Mouse (Mus musculus): Measurements from ENCODE around the gene Slc35e3. TPM values are rescaled to one million over a fixed set of nuclear protein-coding genes. Genes with fewer than 3 reads are reported as not detected.
"Not testable (repeated sequence)": the region's sequence is repeated elsewhere in the genome, so short reads cannot be mapped to it uniquely, and the experiment has no call there.

Gene Slc35e3
- polyA plus RNA-seq, 1 experiment from 2014 or later, result 8.5 TPM

DNA sequence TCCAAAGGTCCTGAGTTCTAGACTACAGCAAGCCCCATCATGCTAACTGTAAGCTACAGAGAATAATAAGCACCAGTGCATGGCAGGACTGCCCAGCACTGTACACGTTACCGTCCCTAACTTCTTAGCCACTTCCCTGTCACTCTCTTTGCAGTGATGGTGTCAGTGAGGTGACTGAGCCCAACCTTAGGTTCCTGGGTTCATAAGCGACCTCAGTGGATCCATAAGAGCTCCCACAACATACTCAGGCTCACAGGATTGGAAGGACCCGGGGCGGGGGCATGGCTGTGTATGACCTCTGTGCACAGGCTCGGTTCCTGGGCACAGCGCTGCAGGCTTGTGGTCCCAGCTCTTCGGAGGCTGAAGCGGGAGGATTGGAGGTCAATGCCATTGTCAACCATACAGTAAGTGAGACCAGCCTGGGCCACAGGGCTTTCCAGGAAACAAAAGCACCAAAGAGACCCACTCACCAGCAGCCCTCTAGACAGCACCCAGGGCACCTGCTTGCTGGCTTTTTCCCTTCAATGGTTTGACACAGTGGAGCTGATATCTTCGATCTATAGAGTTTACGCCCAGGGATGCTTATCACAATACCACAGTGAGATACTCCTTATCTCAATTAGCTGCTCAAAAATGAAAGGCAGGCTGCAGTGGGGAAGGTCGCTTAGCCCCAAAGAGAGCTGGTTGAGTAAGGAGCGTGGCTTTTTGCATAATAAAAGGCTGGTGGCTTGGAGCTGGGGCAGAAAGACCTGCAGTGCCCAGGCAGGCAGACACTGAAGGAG, 7.8 kb downstream of the Slc35e3 start:
- Histone ChIP-seq H3K4me2 (ENCODE audit: low read depth, low read length) (no peak overlapping the region), H3K4me1 (ENCODE audit: control insufficient read depth, insufficient read depth, low read length) (no peaks in the 10 kb centered on the region), H3K9me3 (ENCODE audit: control insufficient read depth, low read length) (no peaks in the 10 kb centered on the region), H3K27me3 (replicated peaks; ENCODE audit: control insufficient read depth, insufficient read depth, low read length) (no peaks in the 10 kb centered on the region), H3K36me3 (ENCODE audit: control insufficient read depth, insufficient read depth, low read length) (no peaks in the 10 kb centered on the region), H3K27ac (ENCODE audit: low read length) (no peak overlapping the region), H3K9ac (ENCODE audit: low read depth, low read length) (no peak overlapping the region), H3K4me3 (ENCODE audit: low read length) (no peak overlapping the region)
- ATAC-seq, result no peak
- whole genome bisulfite sequencing, result 82% methylated on average over 13 of the region's 13 CpGs

- H3K9ac ChIP-seq (ENCODE audit: low read depth, low read length); H3K4me1 ChIP-seq (ENCODE audit: control insufficient read depth, insufficient read depth, low read length); ATAC-seq; H3K36me3 ChIP-seq (ENCODE audit: control insufficient read depth, insufficient read depth, low read length); H3K4me2 ChIP-seq (ENCODE audit: low read depth, low read length); H3K4me3 ChIP-seq (ENCODE audit: low read length); H3K27me3 ChIP-seq (replicated peaks; ENCODE audit: control insufficient read depth, insufficient read depth, low read length); H3K9me3 ChIP-seq (ENCODE audit: control insufficient read depth, low read length): not testable (repeated sequence)
- peak overlapping the region; percentile 41; the same call in 1 of the 2 replicates for H3K27ac ChIP-seq (ENCODE audit: low read length)
- 90% methylated on average over 8 of the region's 8 CpGs for WGBS
Observed at GRCm38 (mm10) chr10:117737498-117737897, 8.7 kb downstream of the Slc35e3 start.

GRCm38 (mm10) chr10:117737075-117737474, 9.1 kb downstream of the Slc35e3 start:
- H3K27ac ChIP-seq (ENCODE audit: low read length), result 0 out of 2 replicates have a peak overlapping the region, but pooled peaks have one; percentile 28
- peak; percentile 76 for ATAC-seq
- no peaks in the 10 kb centered on the region for H3K9me3 ChIP-seq (ENCODE audit: control insufficient read depth, low read length)
- 72% methylated on average over 4 of the region's 4 CpGs for WGBS
- no peak overlapping the region for H3K4me2 ChIP-seq (ENCODE audit: low read depth, low read length)
- H3K36me3 ChIP-seq (ENCODE audit: control insufficient read depth, insufficient read depth, low read length), result no peaks in the 10 kb centered on the region
- H3K4me3 ChIP-seq (ENCODE audit: low read length), result no peak overlapping the region
- H3K9ac ChIP-seq (ENCODE audit: low read depth, low read length), result no peak overlapping the region
- no peaks in the 10 kb centered on the region for H3K27me3 ChIP-seq (replicated peaks; ENCODE audit: control insufficient read depth, insufficient read depth, low read length)
- no peaks in the 10 kb centered on the region for H3K4me1 ChIP-seq (ENCODE audit: control insufficient read depth, insufficient read depth, low read length)

- no peaks in the 10 kb centered on the region for H3K27me3 ChIP-seq (replicated peaks; ENCODE audit: control insufficient read depth, insufficient read depth, low read length)
- H3K4me3 ChIP-seq (ENCODE audit: low read length), result no peak overlapping the region
- H3K4me2 ChIP-seq (ENCODE audit: low read depth, low read length), result no peak overlapping the region
- WGBS, result 91% methylated on average over 5 of the region's 5 CpGs
- H3K9ac ChIP-seq (ENCODE audit: low read depth, low read length), result no peak overlapping the region
- H3K9me3 ChIP-seq (ENCODE audit: control insufficient read depth, low read length), result no peaks in the 10 kb centered on the region
- H3K36me3 ChIP-seq (ENCODE audit: control insufficient read depth, insufficient read depth, low read length), result no peaks in the 10 kb centered on the region
- no peak for ATAC-seq
- peak overlapping the region; percentile 28; the same call in 1 of the 2 replicates for H3K27ac ChIP-seq (ENCODE audit: low read length)
- no peaks in the 10 kb centered on the region for H3K4me1 ChIP-seq (ENCODE audit: control insufficient read depth, insufficient read depth, low read length)
Observed at GRCm38 (mm10) chr10:117736573-117736972, 9.6 kb downstream of the Slc35e3 start.

GRCm38 (mm10) chr10:117735396-117735795, 10.8 kb downstream of the Slc35e3 start:
- H3K27ac ChIP-seq (ENCODE audit: low read length); ATAC-seq; H3K9me3 ChIP-seq (ENCODE audit: control insufficient read depth, low read length); H3K36me3 ChIP-seq (ENCODE audit: control insufficient read depth, insufficient read depth, low read length); H3K4me1 ChIP-seq (ENCODE audit: control insufficient read depth, insufficient read depth, low read length); H3K4me2 ChIP-seq (ENCODE audit: low read depth, low read length); H3K9ac ChIP-seq (ENCODE audit: low read depth, low read length); H3K27me3 ChIP-seq (replicated peaks; ENCODE audit: control insufficient read depth, insufficient read depth, low read length); H3K4me3 ChIP-seq (ENCODE audit: low read length): not testable (repeated sequence)
- 90% methylated on average over 11 of the region's 12 CpGs for WGBS

GRCm38 (mm10) chr10:117734104-117734852, 11.9 kb downstream of the Slc35e3 start:
- not testable (repeated sequence) for H3K9ac ChIP-seq (ENCODE audit: low read depth, low read length); H3K36me3 ChIP-seq (ENCODE audit: control insufficient read depth, insufficient read depth, low read length); H3K4me2 ChIP-seq (ENCODE audit: low read depth, low read length); H3K4me1 ChIP-seq (ENCODE audit: control insufficient read depth, insufficient read depth, low read length); H3K27me3 ChIP-seq (replicated peaks; ENCODE audit: control insufficient read depth, insufficient read depth, low read length); H3K9me3 ChIP-seq (ENCODE audit: control insufficient read depth, low read length); H3K4me3 ChIP-seq (ENCODE audit: low read length); H3K27ac ChIP-seq (ENCODE audit: low read length)
- 65% methylated on average over 9 of the region's 10 CpGs for WGBS
- ATAC-seq, result peak; percentile 41; the same call in 1 of the 2 replicates

- WGBS, result 54% methylated on average over 7 of the region's 8 CpGs
- ATAC-seq, result peak; percentile 66
- not testable (repeated sequence) for H3K4me2 ChIP-seq (ENCODE audit: low read depth, low read length); H3K9me3 ChIP-seq (ENCODE audit: control insufficient read depth, low read length); H3K4me1 ChIP-seq (ENCODE audit: control insufficient read depth, insufficient read depth, low read length); H3K27ac ChIP-seq (ENCODE audit: low read length); H3K36me3 ChIP-seq (ENCODE audit: control insufficient read depth, insufficient read depth, low read length); H3K27me3 ChIP-seq (replicated peaks; ENCODE audit: control insufficient read depth, insufficient read depth, low read length); H3K9ac ChIP-seq (ENCODE audit: low read depth, low read length); H3K4me3 ChIP-seq (ENCODE audit: low read length)
Observed at GRCm38 (mm10) chr10:117733626-117734025, 12.5 kb downstream of the Slc35e3 start.

DNA sequence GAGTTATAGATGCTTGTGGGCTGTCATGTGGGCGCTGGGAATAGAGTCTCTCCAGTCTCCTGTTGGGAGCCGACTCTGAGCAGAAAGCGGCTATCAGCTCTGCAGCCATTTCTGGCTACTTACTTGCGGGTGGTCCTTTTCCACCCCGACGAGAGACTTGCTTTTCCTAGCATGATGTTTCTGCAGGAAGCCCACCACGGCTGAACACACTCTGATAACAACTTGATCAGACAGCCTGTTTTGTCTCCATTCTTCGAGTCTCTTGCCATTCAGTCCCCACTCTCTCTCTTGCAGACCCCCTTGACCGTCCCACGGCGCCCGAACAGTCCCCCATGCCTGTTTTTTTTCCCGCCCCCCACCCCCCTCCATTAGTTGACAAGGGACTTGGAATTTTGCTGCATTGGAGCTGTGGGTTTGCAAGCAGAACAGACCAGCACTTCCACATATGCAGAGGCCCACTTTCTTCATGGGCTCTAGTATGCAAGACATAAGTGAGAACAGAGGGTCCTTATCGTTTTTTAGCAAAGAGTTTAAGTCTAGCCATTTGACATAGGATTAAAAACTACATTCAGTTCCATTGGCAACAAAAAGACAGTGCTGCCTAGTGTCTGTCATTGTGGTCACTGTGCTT, 13.1 kb downstream of the Slc35e3 start:
- Histone ChIP-seq H3K4me2 (ENCODE audit: low read depth, low read length) (no peak overlapping the region), H3K9me3 (ENCODE audit: control insufficient read depth, low read length) (no peaks in the 10 kb centered on the region), H3K9ac (ENCODE audit: low read depth, low read length) (no peak overlapping the region), H3K27ac (ENCODE audit: low read length) (no peak overlapping the region), H3K4me3 (ENCODE audit: low read length) (no peak overlapping the region), H3K36me3 (ENCODE audit: control insufficient read depth, insufficient read depth, low read length) (no peaks in the 10 kb centered on the region), H3K27me3 (replicated peaks; ENCODE audit: control insufficient read depth, insufficient read depth, low read length) (no peaks in the 10 kb centered on the region), H3K4me1 (ENCODE audit: control insufficient read depth, insufficient read depth, low read length) (no peaks in the 10 kb centered on the region)
- no peak for ATAC-seq
- WGBS, result 81% methylated on average over 14 of the region's 14 CpGs

- Histone ChIP-seq H3K9ac (ENCODE audit: low read depth, low read length) (no peak overlapping the region), H3K27ac (ENCODE audit: low read length) (no peak overlapping the region), H3K4me3 (ENCODE audit: low read length) (no peak overlapping the region), H3K27me3 (replicated peaks; ENCODE audit: control insufficient read depth, insufficient read depth, low read length) (no peaks in the 10 kb centered on the region), H3K4me1 (ENCODE audit: control insufficient read depth, insufficient read depth, low read length) (no peaks in the 10 kb centered on the region), H3K36me3 (ENCODE audit: control insufficient read depth, insufficient read depth, low read length) (no peaks in the 10 kb centered on the region), H3K9me3 (ENCODE audit: control insufficient read depth, low read length) (no peaks in the 10 kb centered on the region), H3K4me2 (ENCODE audit: low read depth, low read length) (no peak overlapping the region)
- WGBS, result 80% methylated on average over 5 of the region's 5 CpGs
- no peak for ATAC-seq
Observed at GRCm38 (mm10) chr10:117732184-117732583, 14.0 kb downstream of the Slc35e3 start.

All from intestine, embryonic 16.5 days (tissue).